Mouse (Mus musculus): ENCODE data around the gene Amt.

- no peak for TF ChIP-seq CTCF (IDR thresholded peaks at IDR 0.05; ENCODE audit: borderline replicate concordance, insufficient read depth, low read length)
- TF ChIP-seq POLR2A (IDR thresholded peaks at IDR 0.05; ENCODE audit: low read depth, low read length) = no peak; the same call in 1 of the 2 replicates
Measured at GRCm38 (mm10) chr9:108339886-108340257, 43.2 kb downstream of the Amt start.

Data from embryonic fibroblast, embryonic 13.5 days (primary cell).